Mouse (Mus musculus) megakaryocyte, embryonic 14.5 days (primary cell): ENCODE measurements around the gene Sox2.

ENCODE experiments used
- FLI1 ChIP-seq: IDR thresholded peaks from 2 replicates; pipeline ENCODE4 v1.6.1; 2012; ENCODE audit warnings: low read length, inconsistent platforms, mixed read lengths
- GATA1 ChIP-seq: IDR thresholded peaks from 3 replicates; pipeline ENCODE4 v1.6.1; 2012; ENCODE audit warnings: mixed read lengths, low read length, inconsistent platforms, borderline replicate concordance

DNA sequence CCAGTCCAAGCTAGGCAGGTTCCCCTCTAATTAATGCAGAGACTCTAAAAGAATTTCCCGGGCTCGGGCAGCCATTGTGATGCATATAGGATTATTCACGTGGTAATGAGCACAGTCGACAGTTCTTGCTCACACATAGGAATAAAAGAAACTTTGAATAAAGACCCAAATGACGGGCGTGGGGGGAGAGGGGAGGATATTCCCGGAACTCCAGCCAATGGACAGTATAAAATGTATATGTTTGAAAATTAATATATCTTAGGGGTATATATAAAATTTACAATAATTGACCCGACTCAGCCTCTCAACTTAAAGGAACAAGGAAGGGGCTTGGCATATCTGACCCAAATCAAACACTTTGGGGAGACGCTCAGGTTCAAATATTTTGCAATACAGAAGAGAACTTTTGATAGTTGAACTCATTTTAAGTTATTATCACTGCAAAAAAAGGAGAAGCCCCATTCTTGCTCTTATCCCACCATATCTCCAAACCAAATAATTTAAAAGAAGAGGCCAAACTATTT lies 3.8 kb downstream of the Sox2 start:
- TF ChIP-seq GATA1, result no peak
- no peak for TF ChIP-seq FLI1
